Mouse (Mus musculus) stomach, embryonic 15.5 days (tissue): ENCODE results near the gene Agap2. TPM values are rescaled to one million over a fixed set of nuclear protein-coding genes. Genes with fewer than 3 reads are reported as not detected.

Experiments used
- ATAC-seq: fragments of 200-750 bp; cut with Nextera tagmentation; 2 replicates; pipeline ENCODE4 v1.8.0; 2017; ENCODE audit warnings: low read depth, moderate number of reproducible peaks, moderate TSS enrichment; ENCODE audit not compliant: insufficient read depth, low FRiP score
- H3K27ac ChIP-seq: fragments of 300-500 bp; sonication (generic); 2 replicates; pipeline ENCODE4 v1.5.1; 2015; ENCODE audit warnings: mild to moderate bottlenecking, inconsistent platforms
- H3K27me3 ChIP-seq: fragments of 300-500 bp; sonication (generic); replicated peaks from 2 replicates; pipeline ENCODE4 v1.6.1; 2015; ENCODE audit warnings: inconsistent platforms
- H3K36me3 ChIP-seq: fragments of 300-500 bp; sonication (generic); 2 replicates; pipeline ENCODE4 v1.6.1; 2015; ENCODE audit warnings: inconsistent platforms
- H3K4me1 ChIP-seq: fragments of 300-500 bp; sonication (generic); 2 replicates; pipeline ENCODE4 v1.6.1; 2015; ENCODE audit warnings: inconsistent platforms
- H3K4me2 ChIP-seq: fragments of 300-500 bp; sonication (generic); 2 replicates; pipeline ENCODE4 v1.6.1; 2015; ENCODE audit warnings: mild to moderate bottlenecking, inconsistent platforms
- H3K4me3 ChIP-seq: fragments of 300-500 bp; sonication (generic); replicated peaks from 2 replicates; pipeline ENCODE4 v1.5.1; 2015; ENCODE audit warnings: inconsistent platforms
- H3K9ac ChIP-seq: fragments of 300-500 bp; sonication (generic); 2 replicates; pipeline ENCODE4 v1.6.1; 2015; ENCODE audit warnings: inconsistent platforms
- H3K9me3 ChIP-seq: fragments of 300-500 bp; sonication (generic); 2 replicates; pipeline ENCODE4 v1.6.1; 2016; ENCODE audit warnings: inconsistent platforms
- WGBS: fragments of 180-500 bp; shearing (Covaris S2); methylation state at CpG from one replicate; pipeline ENCODE4 v1.1.7; 2015; 5-methylcytosine and 5-hydroxymethylcytosine counted together
- polyA plus RNA-seq: library from polyadenylated mRNA; unstranded; fragments of >200 nt; fragmentation: Nextera tagmentation; extraction: Ambion mirVana; gene quantifications from 2 replicates; pipeline ENCODE4 v1.2.1, GENCODE M21; 2015

Gene Agap2
- 0.28 and 0.67 TPM in 2 replicates for polyA plus RNA-seq

- Histone ChIP-seq H3K27ac (no peak within 1 kb of the TSS), H3K9ac (no peak within 1 kb of the TSS), H3K27me3 (peaks cover 39% of the 10 kb centered on the region), H3K36me3 (no peaks in the 10 kb centered on the region), H3K4me2 (no peak within 1 kb of the TSS), H3K9me3 (no peaks in the 10 kb centered on the region), H3K4me1 (peaks cover 30% of the 10 kb centered on the region), H3K4me3 (no peak within 1 kb of the TSS)
- no peak for ATAC-seq
- 58% methylated on average over 9 of the region's 9 CpGs for WGBS
Measured at GRCm38 (mm10) chr10:127075080-127075479, at the start of gene Agap2. Gene Agap2 (plus strand): TSS chr10:127075284.

- H3K4me3 ChIP-seq: peak within 1 kb of the TSS; percentile 89
- peak; percentile 84 for ATAC-seq
- H3K4me1 ChIP-seq: peaks cover 4% of the 10 kb centered on the region; the same call in 1 of the 2 replicates
- peaks cover 23% of the 10 kb centered on the region for H3K36me3 ChIP-seq
- no peaks in the 10 kb centered on the region for H3K27me3 ChIP-seq
- no peaks in the 10 kb centered on the region for H3K9me3 ChIP-seq
- H3K4me2 ChIP-seq: peak within 1 kb of the TSS; percentile 67
- H3K9ac ChIP-seq: peak within 1 kb of the TSS; percentile 76
- peak within 1 kb of the TSS; percentile 77; the same call in 1 of the 2 replicates for H3K27ac ChIP-seq
- 5% methylated on average over 55 of the region's 56 CpGs for whole genome bisulfite sequencing
Measured at GRCm38 (mm10) chr10:127030336-127031296, 44.5 kb upstream of the Agap2 start, which contains the start of gene Tsfm. Gene Tsfm (minus strand): TSS chr10:127030840.

GRCm38 (mm10) chr10:127033301-127033741 lies 41.8 kb upstream of the Agap2 start:
- peaks cover 4% of the 10 kb centered on the region; the same call in 1 of the 2 replicates for H3K4me1 ChIP-seq
- H3K9ac ChIP-seq: no peak overlapping the region
- no peaks in the 10 kb centered on the region for H3K27me3 ChIP-seq
- no peak overlapping the region for H3K4me3 ChIP-seq
- ATAC-seq: no peak
- WGBS: 72% methylated on average over 8 of the region's 8 CpGs
- no peak overlapping the region for H3K4me2 ChIP-seq
- H3K36me3 ChIP-seq: peaks cover 7% of the 10 kb centered on the region
- no peaks in the 10 kb centered on the region for H3K9me3 ChIP-seq
- no peak overlapping the region for H3K27ac ChIP-seq

- Histone ChIP-seq H3K4me3 (no peak overlapping the region), H3K27me3 (no peaks in the 10 kb centered on the region), H3K36me3 (no peaks in the 10 kb centered on the region), H3K9me3 (no peaks in the 10 kb centered on the region), H3K9ac (no peak overlapping the region), H3K4me1 (no peaks in the 10 kb centered on the region), H3K4me2 (no peak overlapping the region), H3K27ac (no peak overlapping the region)
- WGBS: 77% methylated on average over 12 of the region's 12 CpGs
- ATAC-seq: no peak
Measured at GRCm38 (mm10) chr10:127036273-127036672, 38.8 kb upstream of the Agap2 start.

- ATAC-seq: no peak
- Histone ChIP-seq H3K27me3 (no peaks in the 10 kb centered on the region), H3K9me3 (no peaks in the 10 kb centered on the region), H3K4me1 (0 out of 2 replicates have a peak, but pooled peaks cover 4% of the 10 kb centered on the region), H3K4me3 (no peak overlapping the region), H3K36me3 (no peaks in the 10 kb centered on the region), H3K27ac (no peak overlapping the region), H3K9ac (no peak overlapping the region), H3K4me2 (no peak overlapping the region)
- WGBS: 74% methylated on average over 12 of the region's 12 CpGs
Measured at GRCm38 (mm10) chr10:127037641-127038040, 37.4 kb upstream of the Agap2 start.

- no peaks in the 10 kb centered on the region for H3K9me3 ChIP-seq
- peak overlapping the region; percentile 96 for H3K4me3 ChIP-seq
- H3K4me1 ChIP-seq: 0 out of 2 replicates have a peak, but pooled peaks cover 6% of the 10 kb centered on the region
- under 1% methylated on average over 20 of the region's 20 CpGs for WGBS
- peaks cover 9% of the 10 kb centered on the region for H3K36me3 ChIP-seq
- H3K9ac ChIP-seq: peak overlapping the region; percentile 63
- no peak for ATAC-seq
- H3K27ac ChIP-seq: peak overlapping the region; percentile 88
- peak overlapping the region; percentile 97 for H3K4me2 ChIP-seq
- H3K27me3 ChIP-seq: no peaks in the 10 kb centered on the region
Measured at GRCm38 (mm10) chr10:127040569-127041214, 34.4 kb upstream of the Agap2 start.

GRCm38 (mm10) chr10:127041274-127041766 lies 33.8 kb upstream of the Agap2 start, which contains the start of the genes Mettl1 and Eef1akmt3:
Gene Mettl1 (plus strand): TSS chr10:127041414.
Gene Eef1akmt3 (minus strand): TSS chr10:127041513.
- peak within 1 kb of the TSS; percentile 88 for H3K27ac ChIP-seq
- peak; percentile 61 for ATAC-seq
- 0% methylated on average over 27 of the region's 28 CpGs for WGBS

GRCm38 (mm10) chr10:127041774-127042338 lies 33.2 kb upstream of the Agap2 start:
- Histone ChIP-seq H3K4me3 (peak overlapping the region; percentile 96), H3K9me3 (no peaks in the 10 kb centered on the region), H3K36me3 (peaks cover 9% of the 10 kb centered on the region), H3K4me1 (0 out of 2 replicates have a peak, but pooled peaks cover 6% of the 10 kb centered on the region), H3K4me2 (peak overlapping the region; percentile 97), H3K27ac (peak overlapping the region; percentile 88), H3K27me3 (no peaks in the 10 kb centered on the region), H3K9ac (peak overlapping the region; percentile 63)
- WGBS: under 1% methylated on average over 44 of the region's 44 CpGs
- ATAC-seq: peak; percentile 82

More at GRCm38 (mm10) chr10:127041274-127041766, 33.8 kb upstream of the Agap2 start, which contains the start of the genes Mettl1 and Eef1akmt3:
- Histone ChIP-seq H3K9ac (peak within 1 kb of the TSS; percentile 63), H3K4me2 (peak within 1 kb of the TSS; percentile 97), H3K36me3 (peaks cover 9% of the 10 kb centered on the region), H3K4me3 (peak within 1 kb of the TSS; percentile 96), H3K4me1 (0 out of 2 replicates have a peak, but pooled peaks cover 6% of the 10 kb centered on the region), H3K27me3 (no peaks in the 10 kb centered on the region), H3K9me3 (no peaks in the 10 kb centered on the region)

GRCm38 (mm10) chr10:127042468-127043115 lies 32.5 kb upstream of the Agap2 start:
- no peak for ATAC-seq
- 12% methylated on average over 5 of the region's 5 CpGs for whole genome bisulfite sequencing
- Histone ChIP-seq H3K36me3 (peaks cover 9% of the 10 kb centered on the region), H3K27me3 (peaks cover 1% of the 10 kb centered on the region; the same call in 1 of the 2 replicates), H3K4me1 (0 out of 2 replicates have a peak, but pooled peaks cover 6% of the 10 kb centered on the region), H3K27ac (peak overlapping the region; percentile 88; the same call in 1 of the 2 replicates), H3K4me2 (peak overlapping the region; percentile 97), H3K9ac (peak overlapping the region; percentile 63), H3K4me3 (peak overlapping the region; percentile 96), H3K9me3 (no peaks in the 10 kb centered on the region)

- H3K9ac ChIP-seq: no peak overlapping the region
- no peaks in the 10 kb centered on the region for H3K9me3 ChIP-seq
- H3K27me3 ChIP-seq: peaks cover 7% of the 10 kb centered on the region
- no peak overlapping the region for H3K4me2 ChIP-seq
- peaks cover 9% of the 10 kb centered on the region for H3K36me3 ChIP-seq
- no peak overlapping the region for H3K27ac ChIP-seq
- 91% methylated on average over 6 of the region's 6 CpGs for WGBS
- ATAC-seq: no peak
- 0 out of 2 replicates have a peak, but pooled peaks cover 6% of the 10 kb centered on the region for H3K4me1 ChIP-seq
- no peak overlapping the region for H3K4me3 ChIP-seq
Measured at GRCm38 (mm10) chr10:127043187-127043586, 31.9 kb upstream of the Agap2 start.
